Mouse (Mus musculus) lung, embryonic 16.5 days (tissue): ENCODE results near the gene Rab34. TPM values are rescaled to one million over a fixed set of nuclear protein-coding genes. Genes with fewer than 3 reads are reported as not detected.

Experiments used
- ATAC-seq: fragments of 200-750 bp; cut with Nextera tagmentation; 2 replicates; pipeline ENCODE4 v1.8.0; 2017; ENCODE audit warnings: low read depth, mild to moderate bottlenecking, moderate library complexity
- H3K27ac ChIP-seq: fragments of 300-500 bp; sonication (generic); 2 replicates; pipeline ENCODE4 v1.5.1; 2014; ENCODE audit warnings: mild to moderate bottlenecking, control low read depth, low read length
- H3K27me3 ChIP-seq: fragments of 300-500 bp; sonication (generic); 2 replicates; pipeline ENCODE4 v1.6.1; 2014; ENCODE audit warnings: low read depth, low read length, mixed read lengths; ENCODE audit not compliant: control insufficient read depth, insufficient read depth
- H3K36me3 ChIP-seq: fragments of 300-500 bp; sonication (generic); 2 replicates; pipeline ENCODE4 v1.6.1; 2014; ENCODE audit warnings: low read length; ENCODE audit not compliant: control insufficient read depth, insufficient read depth
- H3K4me1 ChIP-seq: fragments of 300-500 bp; sonication (generic); replicated peaks from 2 replicates; pipeline ENCODE4 v1.6.1; 2014; ENCODE audit warnings: low read length, mixed read lengths; ENCODE audit not compliant: control insufficient read depth, insufficient read depth
- H3K4me2 ChIP-seq: fragments of 300-500 bp; sonication (generic); 2 replicates; pipeline ENCODE4 v1.6.1; 2014; ENCODE audit warnings: low read depth, low read length, control low read depth
- H3K4me3 ChIP-seq: fragments of 300-500 bp; sonication (generic); 2 replicates; pipeline ENCODE4 v1.5.1; 2014; ENCODE audit warnings: mild to moderate bottlenecking, low read length, control low read depth
- H3K9ac ChIP-seq: fragments of 300-500 bp; sonication (generic); 2 replicates; pipeline ENCODE4 v1.6.1; 2014; ENCODE audit warnings: low read length, control low read depth
- H3K9me3 ChIP-seq: fragments of 300-500 bp; sonication (generic); 2 replicates; pipeline ENCODE4 v1.6.1; 2016; ENCODE audit warnings: low read length; ENCODE audit not compliant: control insufficient read depth
- WGBS: fragments of 180-500 bp; shearing (Covaris S2); extraction: QIAGEN DNeasy Blood & Tissue Kit; methylation state at CpG from one replicate; pipeline ENCODE4 v1.1.7; 2014; 5-methylcytosine and 5-hydroxymethylcytosine counted together
- polyA plus RNA-seq: library from polyadenylated mRNA; unstranded; fragments of >200 nt; fragmentation: Nextera tagmentation; extraction: Ambion mirVana; gene quantifications from 2 replicates; pipeline ENCODE4 v1.2.1, GENCODE M21; 2015

Rab34 gene
- polyA plus RNA-seq, 1 experiment from 2014 or later, result 117 TPM

GRCm38 (mm10) chr11:78170306-78170705 lies 17.9 kb upstream of the Rab34 start:
- ATAC-seq, result no peak
- Histone ChIP-seq H3K27me3 (no peaks in the 10 kb centered on the region), H3K4me2 (no peak overlapping the region), H3K4me3 (no peak overlapping the region), H3K27ac (no peak overlapping the region), H3K36me3 (no peaks in the 10 kb centered on the region), H3K9ac (no peak overlapping the region), H3K9me3 (no peaks in the 10 kb centered on the region), H3K4me1 (peaks cover 17% of the 10 kb centered on the region)
- WGBS, result 76% methylated on average over 15 of the region's 15 CpGs

GRCm38 (mm10) chr11:78171328-78171727 lies 16.9 kb upstream of the Rab34 start:
- no peak for ATAC-seq
- Histone ChIP-seq H3K4me3 (no peak overlapping the region), H3K27me3 (no peaks in the 10 kb centered on the region), H3K27ac (no peak overlapping the region), H3K36me3 (no peaks in the 10 kb centered on the region), H3K9me3 (no peaks in the 10 kb centered on the region), H3K4me1 (peaks cover 10% of the 10 kb centered on the region), H3K4me2 (no peak overlapping the region), H3K9ac (no peak overlapping the region)
- 71% methylated on average over 4 of the region's 4 CpGs for WGBS

GRCm38 (mm10) chr11:78172034-78172747 lies 16.0 kb upstream of the Rab34 start:
- 78% methylated on average over 16 of the region's 16 CpGs for WGBS
- H3K36me3 ChIP-seq, result no peaks in the 10 kb centered on the region
- no peak overlapping the region for H3K4me2 ChIP-seq
- no peaks in the 10 kb centered on the region for H3K27me3 ChIP-seq
- peaks cover 3% of the 10 kb centered on the region for H3K4me1 ChIP-seq
- no peak overlapping the region for H3K9ac ChIP-seq
- ATAC-seq, result no peak
- H3K9me3 ChIP-seq, result no peaks in the 10 kb centered on the region
- H3K27ac ChIP-seq, result no peak overlapping the region
- no peak overlapping the region for H3K4me3 ChIP-seq

- H3K9ac ChIP-seq, result no peak overlapping the region
- H3K4me3 ChIP-seq, result no peak overlapping the region
- H3K27me3 ChIP-seq, result no peaks in the 10 kb centered on the region
- 72% methylated on average over 19 of the region's 19 CpGs for WGBS
- no peak for ATAC-seq
- no peak overlapping the region for H3K4me2 ChIP-seq
- no peak overlapping the region for H3K27ac ChIP-seq
- H3K9me3 ChIP-seq, result no peaks in the 10 kb centered on the region
- H3K4me1 ChIP-seq, result peaks cover 7% of the 10 kb centered on the region
- no peaks in the 10 kb centered on the region for H3K36me3 ChIP-seq
These were observed 15.4 kb upstream of the Rab34 start for GRCm38 (mm10) chr11:78172748-78173383.

GRCm38 (mm10) chr11:78174506-78174905 lies 13.7 kb upstream of the Rab34 start:
- H3K27me3 ChIP-seq, result no peaks in the 10 kb centered on the region
- H3K4me2 ChIP-seq, result no peak overlapping the region
- no peak overlapping the region for H3K9ac ChIP-seq
- no peaks in the 10 kb centered on the region for H3K36me3 ChIP-seq
- H3K9me3 ChIP-seq, result no peaks in the 10 kb centered on the region
- ATAC-seq, result no peak
- H3K4me3 ChIP-seq, result no peak overlapping the region
- 68% methylated on average over 3 of the region's 3 CpGs for WGBS
- no peak overlapping the region for H3K27ac ChIP-seq
- H3K4me1 ChIP-seq, result peaks cover 12% of the 10 kb centered on the region

GRCm38 (mm10) chr11:78175771-78176401 lies 12.3 kb upstream of the Rab34 start:
- no peak for ATAC-seq
- H3K9ac ChIP-seq, result peak overlapping the region; percentile 66

GRCm38 (mm10) chr11:78176402-78176862 lies 11.8 kb upstream of the Rab34 start, which contains the start of the genes Nek8 and Tlcd1:
Nek8 (minus strand) TSS chr11:78176675.
Tlcd1 (plus strand) TSS chr11:78176711.
- under 1% methylated on average over 32 of the region's 32 CpGs for WGBS
- H3K4me3 ChIP-seq, result peak within 1 kb of the TSS; percentile 78

More at GRCm38 (mm10) chr11:78175771-78176401, 12.3 kb upstream of the Rab34 start:
- Histone ChIP-seq H3K4me1 (peaks cover 26% of the 10 kb centered on the region), H3K4me3 (peak overlapping the region; percentile 78), H3K36me3 (peaks cover 9% of the 10 kb centered on the region), H3K4me2 (peak overlapping the region; percentile 78), H3K27ac (peak overlapping the region; percentile 98), H3K9me3 (no peaks in the 10 kb centered on the region), H3K27me3 (no peaks in the 10 kb centered on the region)
- 1% methylated on average over 9 of the region's 10 CpGs for WGBS

GRCm38 (mm10) chr11:78176905-78177331 lies 11.3 kb upstream of the Rab34 start:
- peak overlapping the region; percentile 78 for H3K4me2 ChIP-seq
- peak overlapping the region; percentile 66 for H3K9ac ChIP-seq
- WGBS, result under 1% methylated on average over 23 of the region's 23 CpGs
- no peak for ATAC-seq
- peaks cover 15% of the 10 kb centered on the region for H3K36me3 ChIP-seq
- H3K27me3 ChIP-seq, result no peaks in the 10 kb centered on the region
- peaks cover 33% of the 10 kb centered on the region for H3K4me1 ChIP-seq
- peak overlapping the region; percentile 98 for H3K27ac ChIP-seq
- peak overlapping the region; percentile 78 for H3K4me3 ChIP-seq
- H3K9me3 ChIP-seq, result no peaks in the 10 kb centered on the region

More at GRCm38 (mm10) chr11:78176402-78176862, 11.8 kb upstream of the Rab34 start, which contains the start of the genes Nek8 and Tlcd1:
- H3K27ac ChIP-seq, result peak within 1 kb of the TSS; percentile 98
- peak within 1 kb of the TSS; percentile 78 for H3K4me2 ChIP-seq
- no peaks in the 10 kb centered on the region for H3K9me3 ChIP-seq
- ATAC-seq, result peak; percentile 64
- H3K9ac ChIP-seq, result peak within 1 kb of the TSS; percentile 66
- peaks cover 14% of the 10 kb centered on the region for H3K36me3 ChIP-seq
- H3K4me1 ChIP-seq, result peaks cover 30% of the 10 kb centered on the region
- H3K27me3 ChIP-seq, result no peaks in the 10 kb centered on the region

GRCm38 (mm10) chr11:78177437-78177836 lies 10.8 kb upstream of the Rab34 start:
- Histone ChIP-seq H3K9me3 (no peaks in the 10 kb centered on the region), H3K27me3 (no peaks in the 10 kb centered on the region), H3K9ac (peak overlapping the region; percentile 66), H3K4me3 (peak overlapping the region; percentile 78), H3K36me3 (peaks cover 18% of the 10 kb centered on the region), H3K4me2 (peak overlapping the region; percentile 78), H3K4me1 (peaks cover 39% of the 10 kb centered on the region), H3K27ac (peak overlapping the region; percentile 98)
- ATAC-seq, result peak; percentile 4
- under 1% methylated on average over 10 of the region's 10 CpGs for WGBS
